Mouse (Mus musculus) MEL (cell line): ENCODE measurements at regions not wholly inside any gene's neighbourhood (a gene's known extent, or its start where the extent isn't known, plus 50 kb on each side); places are given as distances from the start of the nearest gene placed in this dataset.

Experiments used
- DNase-seq: peaks from one replicate; pipeline ENCODE4 v3.0.0; 2011; ENCODE audit warnings: low read depth, low spot score
- H3K27ac ChIP-seq: 2 replicates; pipeline ENCODE4 v1.5.1; 2012; ENCODE audit warnings: low read depth, mild to moderate bottlenecking, control low read depth, low read length, moderate library complexity; ENCODE audit not compliant: control insufficient read depth
- H3K27me3 ChIP-seq, 2 experiments: fragments of 150-350 bp in 1 of 2; sonication (generic) in 1 of 2; 2 replicates each; pipeline ENCODE4 v1.6.1; 2012; ENCODE audit warnings: low read length in 2 of 2, mild to moderate bottlenecking in 2 of 2, improper control_type of control experiment in 1 of 2, moderate library complexity in 1 of 2; ENCODE audit not compliant: insufficient read depth in 2 of 2, control insufficient read depth in 1 of 2
- H3K36me3 ChIP-seq, 2 experiments: 2 replicates each; pipeline ENCODE4 v1.6.1; 2012 to 2014; ENCODE audit warnings: low read length in 2 of 2, improper control_type of control experiment in 1 of 2, inconsistent platforms in 1 of 2, mild to moderate bottlenecking in 1 of 2; ENCODE audit not compliant: insufficient read depth in 2 of 2, control insufficient read depth in 1 of 2
- H3K4me1 ChIP-seq, 2 experiments: fragments of 150-350 bp in 1 of 2; sonication (generic) in 1 of 2; 2 replicates each; pipeline ENCODE4 v1.6.1; 2012; ENCODE audit warnings: low read length in 2 of 2, improper control_type of control experiment in 1 of 2, mild to moderate bottlenecking in 1 of 2; ENCODE audit not compliant: insufficient read depth in 2 of 2, control insufficient read depth in 1 of 2
- H3K4me3 ChIP-seq, 2 experiments: fragments of 150-350 bp in 1 of 2; sonication (generic) in 1 of 2; 2 replicates each; pipeline ENCODE4 v1.5.1; 2012; ENCODE audit warnings: low read depth in 2 of 2, low read length in 2 of 2, mild to moderate bottlenecking in 2 of 2, moderate library complexity in 2 of 2, control low read depth in 1 of 2, improper control_type of control experiment in 1 of 2; ENCODE audit not compliant: control insufficient read depth in 1 of 2, insufficient read depth in 1 of 2
- H3K79me2 ChIP-seq: 2 replicates; pipeline ENCODE4 v1.6.1; 2012; ENCODE audit warnings: mild to moderate bottlenecking, low read length, moderate library complexity; ENCODE audit not compliant: control insufficient read depth, poor library complexity, insufficient read depth
- H3K9ac ChIP-seq: 2 replicates; pipeline ENCODE4 v1.6.1; 2012; ENCODE audit warnings: low read depth, mild to moderate bottlenecking, control low read depth, low read length, moderate library complexity; ENCODE audit not compliant: control insufficient read depth, poor library complexity, severe bottlenecking
- H3K9me3 ChIP-seq: fragments of 150-350 bp; sonication (generic); replicated peaks from 2 replicates; pipeline ENCODE4 v1.6.1; 2012; ENCODE audit warnings: mild to moderate bottlenecking, low read length, improper control_type of control experiment, moderate library complexity; ENCODE audit not compliant: insufficient read depth
- BHLHE40 ChIP-seq: IDR thresholded peaks from 2 replicates; pipeline ENCODE4 v1.6.1; 2012; ENCODE audit warnings: low read depth, mild to moderate bottlenecking, inconsistent platforms, low read length, improper control_type of control experiment, borderline replicate concordance
- CHD1 ChIP-seq: IDR thresholded peaks from 2 replicates; pipeline ENCODE4 v1.6.1; 2012; ENCODE audit warnings: low read depth, mild to moderate bottlenecking, inconsistent platforms, low read length, improper control_type of control experiment
- CHD2 ChIP-seq: IDR thresholded peaks from 2 replicates; pipeline ENCODE4 v1.6.1; 2011; ENCODE audit warnings: low read length, improper control_type of control experiment
- CTCF ChIP-seq, 3 experiments: IDR thresholded peaks in 2 of 3; conservative IDR thresholded peaks in 1 of 3; 2 replicates each; pipeline ENCODE4 v1.5.1; 2011 to 2012; ENCODE audit warnings: low read length in 3 of 3, low read depth in 2 of 3, mild to moderate bottlenecking in 2 of 3, improper control_type of control experiment in 1 of 3, inconsistent platforms in 1 of 3, mixed read lengths in 1 of 3, moderate library complexity in 1 of 3; ENCODE audit not compliant: control insufficient read depth in 1 of 3, insufficient read depth in 1 of 3, poor library complexity in 1 of 3, severe bottlenecking in 1 of 3
- E2F4 ChIP-seq: IDR thresholded peaks from 2 replicates; pipeline ENCODE4 v1.6.1; 2011; ENCODE audit warnings: low read depth, low read length, improper control_type of control experiment, borderline replicate concordance
- EP300 ChIP-seq, 2 experiments: IDR thresholded peaks; 2 replicates each; pipeline ENCODE4 v1.6.1; 2011; ENCODE audit warnings: improper control_type of control experiment in 2 of 2, low read length in 2 of 2, low read depth in 1 of 2, mild to moderate bottlenecking in 1 of 2
- ETS1 ChIP-seq: IDR thresholded peaks from 2 replicates; pipeline ENCODE4 v1.6.1; 2012; ENCODE audit warnings: low read depth, mild to moderate bottlenecking, inconsistent platforms, low read length, improper control_type of control experiment, moderate library complexity
- GATA1 ChIP-seq: IDR thresholded peaks from 2 replicates; pipeline ENCODE4 v1.6.1; 2011; ENCODE audit warnings: low read depth, low read length, improper control_type of control experiment
- JUND ChIP-seq: IDR thresholded peaks from 2 replicates; pipeline ENCODE4 v1.6.1; 2011; ENCODE audit warnings: low read depth, mild to moderate bottlenecking, improper control_type of control experiment, low read length
- MAX ChIP-seq: IDR thresholded peaks from 2 replicates; pipeline ENCODE4 v1.6.1; 2011; ENCODE audit warnings: low read length, improper control_type of control experiment
- MXI1 ChIP-seq: IDR thresholded peaks from 2 replicates; pipeline ENCODE4 v1.6.1; 2011; ENCODE audit warnings: mild to moderate bottlenecking, low read depth, low read length, improper control_type of control experiment
- MYC ChIP-seq: IDR thresholded peaks from 2 replicates; pipeline ENCODE4 v1.6.1; 2011; ENCODE audit warnings: low read depth, mild to moderate bottlenecking, low read length, improper control_type of control experiment, moderate library complexity
- NRF1 ChIP-seq: IDR thresholded peaks from 2 replicates; pipeline ENCODE4 v1.6.1; 2014; ENCODE audit warnings: low read depth, mild to moderate bottlenecking, inconsistent platforms, low read length, improper control_type of control experiment, moderate library complexity; ENCODE audit not compliant: poor library complexity, insufficient read depth, severe bottlenecking
- POLR2AphosphoS2 ChIP-seq: IDR thresholded peaks from 2 replicates; pipeline ENCODE4 v1.6.1; 2011; ENCODE audit warnings: low read length, improper control_type of control experiment
- RCOR1 ChIP-seq: IDR thresholded peaks from 2 replicates; pipeline ENCODE4 v1.6.1; 2012; ENCODE audit warnings: low read depth, mild to moderate bottlenecking, inconsistent platforms, low read length, improper control_type of control experiment
- SIN3A ChIP-seq: IDR thresholded peaks from 2 replicates; pipeline ENCODE4 v1.6.1; 2012; ENCODE audit warnings: low read length, improper control_type of control experiment, inconsistent platforms
- TAL1 ChIP-seq: IDR thresholded peaks from 2 replicates; pipeline ENCODE4 v1.6.1; 2012; ENCODE audit warnings: mild to moderate bottlenecking, inconsistent platforms, low read length, moderate library complexity, mixed read lengths
- USF2 ChIP-seq, 2 experiments: IDR thresholded peaks; 2 replicates each; pipeline ENCODE4 v1.6.1; 2011 to 2012; ENCODE audit warnings: improper control_type of control experiment in 2 of 2, low read length in 2 of 2, borderline replicate concordance in 1 of 2, inconsistent platforms in 1 of 2, low read depth in 1 of 2, mild to moderate bottlenecking in 1 of 2; ENCODE audit not compliant: insufficient read depth in 1 of 2
- ZKSCAN1 ChIP-seq: IDR thresholded peaks from 2 replicates; pipeline ENCODE4 v1.6.1; 2012; ENCODE audit warnings: low read depth, mild to moderate bottlenecking, inconsistent platforms, low read length, improper control_type of control experiment, moderate library complexity
- ZMIZ1 ChIP-seq: IDR thresholded peaks from 2 replicates; pipeline ENCODE4 v1.6.1; 2012; ENCODE audit warnings: low read depth, mild to moderate bottlenecking, inconsistent platforms, low read length, improper control_type of control experiment, moderate library complexity

GRCm38 (mm10) chr8:88844370-88844769, 147.5 kb downstream of the Cyld start:
- H3K27ac ChIP-seq: no peak overlapping the region
- H3K4me1 ChIP-seq: no peaks in the 10 kb centered on the region
- H3K9me3 ChIP-seq: no peaks in the 10 kb centered on the region
- no peaks in the 10 kb centered on the region for H3K27me3 ChIP-seq
- TF ChIP-seq E2F4 (no peak), TAL1 (no peak)
- no peaks in the 10 kb centered on the region for H3K79me2 ChIP-seq
- H3K36me3 ChIP-seq: no peaks in the 10 kb centered on the region
- H3K4me3 ChIP-seq: no peak overlapping the region
- no peak overlapping the region for H3K9ac ChIP-seq
- DNase-seq: no peak

GRCm38 (mm10) chr8:88842451-88842850, 145.6 kb downstream of the Cyld start:
- Histone ChIP-seq H3K4me3 (no peak overlapping the region), H3K4me1 (no peaks in the 10 kb centered on the region), H3K27me3 (no peaks in the 10 kb centered on the region), H3K36me3 (no peaks in the 10 kb centered on the region), H3K79me2 (no peaks in the 10 kb centered on the region), H3K9me3 (no peaks in the 10 kb centered on the region), H3K9ac (no peak overlapping the region), H3K27ac (no peak overlapping the region)
- DNase-seq: no peak
- no peak for TF ChIP-seq GATA1
- no peak for TF ChIP-seq CHD1
- no peak for TF ChIP-seq JUND
- no peak for TF ChIP-seq POLR2AphosphoS2
- TF ChIP-seq RCOR1: no peak
- TF ChIP-seq USF2 (IDR thresholded peaks at IDR 0.05; ENCODE audit: borderline replicate concordance in 1 of 2, insufficient read depth in 1 of 2, low read depth in 1 of 2, low read length in 2 of 2): no peak
- TF ChIP-seq CTCF (IDR thresholded peaks at IDR 0.05 in 2 of 3, conservative IDR thresholded peaks at IDR 0.05 in 1 of 3; ENCODE audit: control insufficient read depth in 1 of 3, insufficient read depth in 1 of 3, low read depth in 2 of 3, low read length in 3 of 3, poor library complexity in 1 of 3, severe bottlenecking in 1 of 3): no peak
- TF ChIP-seq NRF1: no peak
- TF ChIP-seq CHD2: no peak
- TF ChIP-seq ZKSCAN1: no peak
- TF ChIP-seq E2F4: no peak
- TF ChIP-seq EP300 (IDR thresholded peaks at IDR 0.05; ENCODE audit: low read depth in 1 of 2, low read length in 2 of 2): no peak
- TF ChIP-seq MAX: no peak
- TF ChIP-seq SIN3A: no peak
- no peak for TF ChIP-seq MYC
- no peak for TF ChIP-seq BHLHE40
- no peak for TF ChIP-seq MXI1
- TF ChIP-seq ETS1: no peak
- no peak for TF ChIP-seq ZMIZ1
